ENCODE assay signal across 20 mouse cellular contexts in genomic region chr17:88131297-88131696, GRCm38 (mm10).
DNase-seq lines count a peak whose midpoint lies in the region; TF ChIP-seq lines count a peak whose summit lies in the region.
"Had no signal": no experiment of that assay in that cellular context is flagged by ENCODE, and none has a peak within 500 bp of the region (broad histone marks: within the 10 kb centered on the region; RNA-seq: fewer than 3 reads in every experiment).

No protein-coding gene starts in this region.

- no peak overlapping the region for H3K27ac ChIP-seq in ES-E14 (ENCODE audit: insufficient read depth, low read depth, low read length, poor library complexity, severe bottlenecking)
- H3K27ac ChIP-seq: forebrain, embryonic 10.5 days; forebrain, embryonic 13.5 days; gastrocnemius, adult 2 months; hindbrain, embryonic 12.5 days; hindbrain, embryonic 15.5 days; intestine, embryonic 15.5 days had no signal

- no peaks in the 10 kb centered on the region for H3K79me2 ChIP-seq in myocyte (ENCODE audit: control insufficient read depth, insufficient read depth)

- no peak overlapping the region for H3K4me3 ChIP-seq in ES-E14 (ENCODE audit: insufficient read depth in 1 of 2, low read depth in 1 of 2, low read length in 2 of 2, poor library complexity in 1 of 2, severe bottlenecking in 1 of 2)
- H3K4me3 ChIP-seq in myocyte = no peak overlapping the region
- H3K4me3 ChIP-seq: forebrain, embryonic 10.5 days; forebrain, embryonic 13.5 days; gastrocnemius, adult 2 months; hindbrain, embryonic 12.5 days; hindbrain, embryonic 15.5 days; intestine, embryonic 15.5 days had no signal

- no peaks in the 10 kb centered on the region for H3K9me3 ChIP-seq in ES-E14 (ENCODE audit: control insufficient read depth, insufficient read depth, low read depth, low read length)
- H3K9me3 ChIP-seq: forebrain, embryonic 10.5 days; forebrain, embryonic 13.5 days; hindbrain, embryonic 12.5 days; hindbrain, embryonic 15.5 days; intestine, embryonic 15.5 days had no signal

- DNase-seq in adrenal gland, adult 2 months = peak; percentile 16
- no peak for DNase-seq in adrenal gland, postnatal 10 days
- DNase-seq in ES-E14 (ENCODE audit: low read depth, low spot score) = no peak
- DNase-seq in urinary bladder, adult 18-20 months (ENCODE audit: low spot score in 2 of 2) = no peak
- no peak for DNase-seq in thymus, postnatal 14 days
- DNase-seq: adrenal gland, postnatal 25 days; cerebellum, adult 18-20 months; cerebellum, adult 9-10 months; cerebellum, postnatal 14 days; gastrocnemius, adult 2 months; gastrocnemius, postnatal 14 days; heart, adult 11 months; kidney, adult 11 months had no signal

- in situ Hi-C loops in ES-E14 (cut with MboI; ENCODE audit: low sequenced_read_pairs in 2 of 2, unreplicated experiment in 2 of 2) = no loop called here

- no peaks in the 10 kb centered on the region; a peak in 2 of 4 replicates for H3K4me1 ChIP-seq in ES-E14 (ENCODE audit: control insufficient read depth in 2 of 2, insufficient read depth in 2 of 2, low read length in 2 of 2, poor library complexity in 1 of 2)
- H3K4me1 ChIP-seq: forebrain, embryonic 10.5 days; forebrain, embryonic 13.5 days; hindbrain, embryonic 12.5 days; hindbrain, embryonic 15.5 days; intestine, embryonic 15.5 days had no signal

- H3K27me3 ChIP-seq in myocyte (ENCODE audit: control insufficient read depth, insufficient read depth, insufficient read length) = no peaks in the 10 kb centered on the region
- H3K27me3 ChIP-seq: forebrain, embryonic 13.5 days; hindbrain, embryonic 12.5 days; hindbrain, embryonic 15.5 days; intestine, embryonic 15.5 days had no signal

- no peak for TF ChIP-seq POLR2A in myocyte (IDR thresholded peaks at IDR 0.05; ENCODE audit: insufficient read length, low read depth)

- no peak overlapping the region for H3K9ac ChIP-seq in ES-E14 (ENCODE audit: insufficient read depth, low read depth, low read length, poor library complexity, severe bottlenecking)
- H3K9ac ChIP-seq: forebrain, embryonic 13.5 days; hindbrain, embryonic 12.5 days; hindbrain, embryonic 15.5 days; intestine, embryonic 15.5 days had no signal

- H3K4me2 ChIP-seq in myocyte (ENCODE audit: low read depth) = peak overlapping the region; percentile 81
- H3K4me2 ChIP-seq: forebrain, embryonic 13.5 days; heart, embryonic 11.5 days; hindbrain, embryonic 12.5 days; hindbrain, embryonic 15.5 days; intestine, embryonic 15.5 days had no signal

- H3K36me3 ChIP-seq in ES-E14 (ENCODE audit: control insufficient read depth, insufficient read depth, low read length, poor library complexity, severe bottlenecking) (no peaks in the 10 kb centered on the region), myocyte (ENCODE audit: control insufficient read depth, insufficient read depth) (no peaks in the 10 kb centered on the region)
- H3K36me3 ChIP-seq: forebrain, embryonic 10.5 days; hindbrain, embryonic 12.5 days; hindbrain, embryonic 15.5 days; intestine, embryonic 15.5 days had no signal

- H3ac ChIP-seq in myocyte (ENCODE audit: control insufficient read depth, insufficient read length) = no peak overlapping the region

TF ChIP-seq in ES-E14, 5 proteins besides CTCF, POLR2A, EP300 and RAD21:
- TF ChIP-seq CHD2 (IDR thresholded peaks at IDR 0.05; ENCODE audit: low read depth, low read length) = no peak
- peak; percentile 12; the same call in 1 of the 2 replicates for TF ChIP-seq MAFK (IDR thresholded peaks at IDR 0.05; ENCODE audit: insufficient read depth, low read depth, low read length)

TF ChIP-seq in myocyte, 11 proteins besides CTCF, POLR2A, EP300 and RAD21:
- no peak for TF ChIP-seq E2F4 (IDR thresholded peaks at IDR 0.05; ENCODE audit: insufficient read depth)
- peak in 1 of 3 experiments; percentile 22 for TF ChIP-seq MYOD1 (IDR thresholded peaks at IDR 0.05; ENCODE audit: control insufficient read depth in 1 of 3, insufficient read length in 2 of 3, low read depth in 2 of 3)
